Mouse (Mus musculus) embryonic fibroblast, embryonic 13.5 days (primary cell): ENCODE data around the gene Gpank1. TPM values are rescaled to one million over a fixed set of nuclear protein-coding genes. Genes with fewer than 3 reads are reported as not detected.

Experiments used
- H3K27ac ChIP-seq: 2 replicates; pipeline ENCODE4 v1.5.1; 2012; ENCODE audit warnings: low read length, control low read depth, inconsistent platforms; ENCODE audit not compliant: insufficient read depth
- H3K4me1 ChIP-seq: 2 replicates; pipeline ENCODE4 v1.6.1; 2011; ENCODE audit warnings: low read length; ENCODE audit not compliant: control insufficient read depth, insufficient read depth
- H3K4me3 ChIP-seq: 2 replicates; pipeline ENCODE4 v1.5.1; 2011; ENCODE audit warnings: mild to moderate bottlenecking, control low read depth, low read length; ENCODE audit not compliant: insufficient read depth
- CTCF ChIP-seq: IDR thresholded peaks from 2 replicates; pipeline ENCODE4 v1.5.1; 2011; ENCODE audit warnings: mild to moderate bottlenecking, control low read depth, low read length, moderate library complexity, borderline replicate concordance; ENCODE audit not compliant: insufficient read depth
- POLR2A ChIP-seq: IDR thresholded peaks from 2 replicates; pipeline ENCODE4 v1.6.1; 2011; ENCODE audit warnings: low read depth, mild to moderate bottlenecking, control low read depth, low read length, moderate library complexity
- polyA plus RNA-seq: library from polyadenylated mRNA; stranded (reverse); fragments of >200 nt; gene quantifications from 2 replicates; pipeline ENCODE4 v1.2.4, GENCODE M21; 2011; ENCODE audit warnings: low read depth; ENCODE audit not compliant: missing spikeins, insufficient read length

Gpank1 gene
- polyA plus RNA-seq, 1 experiment, result 8.9 TPM

- H3K4me1 ChIP-seq, result peaks cover 11% of the 10 kb centered on the region; the same call in 1 of the 2 replicates
- no peak overlapping the region for H3K27ac ChIP-seq
- TF ChIP-seq POLR2A (no peak), CTCF (no peak)
- H3K4me3 ChIP-seq, result no peak overlapping the region
These were observed 7.7 kb downstream of the Gpank1 start for GRCm38 (mm10) chr17:35128996-35129395.

DNA sequence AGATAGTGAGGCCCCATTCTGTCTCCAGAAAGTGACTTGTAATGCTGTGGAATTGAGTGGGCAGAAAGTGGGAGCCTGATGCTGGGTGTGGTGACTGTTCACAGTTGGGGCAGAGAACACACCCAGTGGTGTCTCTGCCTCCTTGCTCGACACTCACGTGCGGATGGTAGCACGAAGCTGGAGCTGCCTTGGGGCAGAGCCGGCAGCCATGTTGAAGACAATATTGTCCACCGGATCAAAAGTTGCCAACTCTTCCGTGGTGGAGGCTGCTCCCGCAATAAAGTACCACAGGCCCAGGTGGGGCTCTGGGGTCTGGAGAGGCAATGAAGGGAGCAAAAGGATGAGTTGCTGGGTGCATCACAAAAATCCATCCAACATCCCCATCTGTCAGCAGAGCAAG is 9.8 kb downstream of the Gpank1 start:
- no peak overlapping the region for H3K27ac ChIP-seq
- 0 out of 2 replicates have a peak, but pooled peaks cover 8% of the 10 kb centered on the region for H3K4me1 ChIP-seq
- no peak for TF ChIP-seq POLR2A
- H3K4me3 ChIP-seq, result no peak overlapping the region

GRCm38 (mm10) chr17:35131500-35132173 is 10.4 kb downstream of the Gpank1 start, which contains the start of gene Apom:
Apom (minus strand) TSS chr17:35132050.
- no peak within 1 kb of the TSS for H3K4me3 ChIP-seq
- H3K27ac ChIP-seq, result no peak within 1 kb of the TSS
- 0 out of 2 replicates have a peak, but pooled peaks cover 8% of the 10 kb centered on the region for H3K4me1 ChIP-seq
- TF ChIP-seq CTCF (no peak), POLR2A (no peak)

DNA sequence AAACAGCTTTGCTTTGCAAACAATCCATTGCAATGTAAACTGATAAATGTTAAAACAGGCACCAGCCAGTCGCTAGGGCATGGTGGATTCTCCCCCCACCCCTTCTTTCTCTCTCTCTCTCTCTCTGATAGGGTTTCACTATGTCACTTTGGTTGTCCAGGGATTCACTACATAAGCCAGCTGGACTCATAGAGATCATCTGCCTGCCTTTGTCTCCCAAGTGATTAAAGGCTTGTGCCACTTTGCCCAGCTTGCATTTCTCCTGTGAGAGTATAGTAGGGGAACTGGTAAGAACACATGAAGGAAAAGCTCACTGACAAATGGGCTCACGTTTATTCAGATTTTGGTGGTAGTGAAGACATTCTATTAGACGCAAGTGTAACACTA is 10.9 kb downstream of the Gpank1 start:
- Histone ChIP-seq H3K27ac (no peak overlapping the region), H3K4me1 (0 out of 2 replicates have a peak, but pooled peaks cover 5% of the 10 kb centered on the region), H3K4me3 (no peak overlapping the region)
- TF ChIP-seq CTCF, result no peak
- TF ChIP-seq POLR2A, result no peak

DNA sequence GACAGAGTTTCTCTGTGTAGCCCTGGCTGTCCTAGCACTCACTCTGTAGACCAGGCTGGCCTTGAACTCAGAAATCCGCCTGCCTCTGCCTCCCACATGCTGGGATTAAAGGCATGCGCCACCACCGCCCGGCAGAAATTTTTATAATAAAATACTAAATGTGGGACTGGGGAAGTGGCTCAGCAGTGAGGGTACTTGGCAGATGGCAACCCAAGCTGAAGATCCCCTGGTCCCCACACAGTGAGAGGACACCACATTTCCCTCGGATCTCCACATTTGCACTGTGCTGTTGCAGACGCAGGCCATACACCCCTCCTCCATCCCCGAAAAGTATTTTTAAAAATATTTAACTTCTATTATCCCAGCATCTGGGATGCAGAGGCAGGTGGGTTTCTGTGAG is 12.3 kb downstream of the Gpank1 start:
- H3K27ac ChIP-seq, result no peak overlapping the region
- no peak for TF ChIP-seq POLR2A
- no peak for TF ChIP-seq CTCF
- H3K4me3 ChIP-seq, result no peak overlapping the region
- H3K4me1 ChIP-seq, result no peaks in the 10 kb centered on the region

DNA sequence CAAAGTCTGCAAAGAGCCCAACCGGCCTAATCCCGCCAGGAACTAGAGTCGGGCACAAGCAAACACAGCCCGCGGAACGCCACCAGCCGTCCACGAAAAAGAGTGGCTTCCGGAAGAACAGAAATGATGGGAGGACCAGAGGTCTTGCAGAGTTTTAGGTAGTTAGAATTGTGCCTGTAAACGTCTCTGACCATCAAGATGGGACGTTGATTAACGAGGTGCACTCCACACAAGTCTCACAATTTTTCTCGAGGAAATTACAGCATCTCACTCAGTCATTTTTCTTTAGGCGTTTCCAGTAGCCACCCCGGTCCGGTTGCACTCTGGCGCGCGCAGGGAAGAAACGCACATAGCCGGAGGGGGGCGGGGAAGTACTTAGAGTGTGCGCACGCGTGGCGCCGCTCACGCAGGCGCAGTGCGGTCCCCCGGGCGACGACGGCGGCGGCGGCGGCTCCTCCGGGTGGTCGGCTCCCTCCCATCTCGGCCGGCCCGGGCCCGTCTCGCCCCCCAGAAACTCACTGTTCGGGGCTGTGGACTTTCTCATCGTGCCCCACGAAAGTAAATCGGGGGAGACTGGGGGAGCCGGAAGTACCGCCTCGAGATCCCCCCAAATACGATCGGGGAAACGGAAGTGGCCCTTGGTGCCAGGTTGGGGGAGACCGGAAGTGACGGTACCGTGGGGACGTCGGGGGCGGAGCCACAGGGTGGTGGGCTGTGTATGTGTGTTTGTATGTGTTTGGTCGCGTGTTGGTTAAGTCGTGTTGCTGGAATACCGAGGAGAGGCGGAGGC is 13.7 kb downstream of the Gpank1 start, which contains the start of gene Bag6:
Bag6 (plus strand) TSS at position 378 of the 790 bp plus-strand sequence.
- TF ChIP-seq POLR2A (peak; percentile 58), CTCF (no peak)
- Histone ChIP-seq H3K4me1 (no peaks in the 10 kb centered on the region), H3K27ac (peak within 1 kb of the TSS; percentile 80), H3K4me3 (peak within 1 kb of the TSS; percentile 59)

DNA sequence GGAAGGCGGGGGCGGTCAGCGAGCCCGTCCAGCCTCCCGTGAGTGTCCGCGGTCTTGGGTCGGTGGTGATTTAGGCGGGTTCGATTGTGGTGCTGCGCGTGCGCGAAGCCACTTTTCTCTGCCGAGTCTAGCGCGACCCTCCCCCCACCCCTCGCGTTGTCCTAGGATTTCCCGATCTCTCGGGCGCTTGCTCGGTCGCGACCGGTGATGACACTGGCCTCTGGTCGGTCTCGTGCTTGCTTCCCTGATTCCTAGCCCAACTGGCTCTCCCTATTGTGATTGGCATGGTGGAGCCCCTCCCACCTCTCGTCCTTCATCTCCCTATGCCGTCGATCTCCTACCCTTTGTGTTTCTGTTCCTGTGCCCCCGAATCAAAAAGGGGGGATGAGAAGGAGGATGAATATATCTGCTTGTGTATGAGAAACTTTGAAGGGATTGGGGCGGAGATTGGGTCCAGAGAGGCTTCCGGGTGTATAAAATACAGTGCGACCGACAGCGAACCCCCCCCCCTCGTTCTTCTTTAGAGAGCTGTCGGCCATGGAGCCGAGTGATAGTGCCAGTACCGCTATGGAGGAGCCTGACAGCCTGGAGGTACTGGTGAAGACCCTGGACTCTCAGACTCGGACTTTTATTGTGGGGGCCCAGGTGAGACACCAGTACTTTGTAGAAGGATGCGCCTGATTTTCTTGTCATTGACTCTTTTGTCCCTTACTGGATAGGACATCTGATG is 14.5 kb downstream of the Gpank1 start:
- no peak for TF ChIP-seq CTCF
- no peak; the same call in 1 of the 2 replicates for TF ChIP-seq POLR2A
- Histone ChIP-seq H3K27ac (peak overlapping the region; percentile 80), H3K4me3 (peak overlapping the region; percentile 59), H3K4me1 (no peaks in the 10 kb centered on the region)

GRCm38 (mm10) chr17:35139269-35139668 is 18.0 kb downstream of the Gpank1 start:
- no peaks in the 10 kb centered on the region for H3K4me1 ChIP-seq
- H3K4me3 ChIP-seq, result no peak overlapping the region
- H3K27ac ChIP-seq, result no peak overlapping the region
- TF ChIP-seq CTCF (no peak), POLR2A (no peak)

DNA sequence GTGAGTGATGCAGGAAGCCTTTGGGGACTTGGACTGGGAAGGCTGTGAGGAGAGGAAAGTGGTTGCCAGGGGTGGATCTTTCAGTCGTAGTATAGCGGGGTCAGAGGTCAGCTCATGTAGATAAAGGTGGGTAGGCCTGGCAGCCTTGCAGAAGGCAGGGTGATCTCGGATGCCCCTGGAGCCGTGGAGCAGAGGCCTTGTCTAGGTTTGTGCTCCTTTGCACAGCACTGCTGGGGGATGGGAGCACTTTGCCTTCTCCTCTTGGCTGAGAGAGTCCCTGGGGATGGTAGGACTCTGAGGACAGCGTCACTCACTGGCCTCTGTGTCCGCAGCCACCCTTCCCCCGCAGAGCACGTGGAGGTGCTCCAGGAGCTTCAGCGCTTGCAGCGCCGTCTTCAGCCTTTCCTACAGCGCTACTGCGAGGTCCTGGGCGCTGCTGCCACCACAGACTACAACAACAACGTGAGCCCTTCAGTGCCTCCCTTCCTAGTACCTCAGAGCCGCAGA is 19.3 kb downstream of the Gpank1 start:
- no peaks in the 10 kb centered on the region for H3K4me1 ChIP-seq
- H3K4me3 ChIP-seq, result no peak overlapping the region
- TF ChIP-seq POLR2A (no peak), CTCF (no peak)
- H3K27ac ChIP-seq, result no peak overlapping the region
